Mouse (Mus musculus): Measurements from ENCODE around the gene Zbtb11. TPM values are rescaled to one million over a fixed set of nuclear protein-coding genes. Genes with fewer than 3 reads are reported as not detected.
"Not testable (repeated sequence)": the region's sequence is repeated elsewhere in the genome, so short reads cannot be mapped to it uniquely, and the experiment has no call there.

Gene Zbtb11
- total and polyA plus RNA-seq, 3 experiments: 12.5 to 19.0 TPM; not detected in 1

GRCm38 (mm10) chr16:55940781-55941180, 32.9 kb upstream of the Zbtb11 start:
- Histone ChIP-seq H3K9me3 (replicated peaks; ENCODE audit: insufficient read depth, low read length) (no peaks in the 10 kb centered on the region), H3K27me3 (ENCODE audit: control insufficient read depth in 1 of 2, insufficient read depth in 2 of 2, low read length in 2 of 2) (no peaks in the 10 kb centered on the region), H3K79me2 (ENCODE audit: control insufficient read depth, insufficient read depth, low read length, poor library complexity) (no peaks in the 10 kb centered on the region), H3K27ac (ENCODE audit: control insufficient read depth, low read depth, low read length) (no peak overlapping the region), H3K4me3 (ENCODE audit: control insufficient read depth in 1 of 2, insufficient read depth in 1 of 2, low read depth in 2 of 2, low read length in 2 of 2) (no peak overlapping the region), H3K9ac (ENCODE audit: control insufficient read depth, low read depth, low read length, poor library complexity, severe bottlenecking) (no peak overlapping the region), H3K4me1 (ENCODE audit: control insufficient read depth in 1 of 2, insufficient read depth in 2 of 2, low read length in 2 of 2) (no peaks in the 10 kb centered on the region), H3K36me3 (ENCODE audit: control insufficient read depth in 1 of 2, insufficient read depth in 2 of 2, low read length in 2 of 2) (no peaks in the 10 kb centered on the region)
- DNase-seq (ENCODE audit: low read depth, low spot score): no peak
- TF ChIP-seq ETS1 (IDR thresholded peaks at IDR 0.05; ENCODE audit: low read depth, low read length) (no peak), ZC3H11A (IDR thresholded peaks at IDR 0.05; ENCODE audit: low read depth, low read length) (no peak), CHD2 (IDR thresholded peaks at IDR 0.05; ENCODE audit: low read length) (no peak), MAZ (IDR thresholded peaks at IDR 0.05; ENCODE audit: low read depth, low read length) (no peak), GABPA (IDR thresholded peaks at IDR 0.05; ENCODE audit: low read depth, low read length) (no peak), SMC3 (IDR thresholded peaks at IDR 0.05; ENCODE audit: low read depth, low read length) (no peak), RAD21 (IDR thresholded peaks at IDR 0.05; ENCODE audit: low read depth, low read length) (peak; percentile 15), TCF12 (IDR thresholded peaks at IDR 0.05; ENCODE audit: low read depth, low read length) (no peak), BHLHE40 (IDR thresholded peaks at IDR 0.05; ENCODE audit: borderline replicate concordance, low read depth, low read length) (no peak), ZMIZ1 (IDR thresholded peaks at IDR 0.05; ENCODE audit: low read depth, low read length) (no peak), CTCF (IDR thresholded peaks at IDR 0.05 in 2 of 3, conservative IDR thresholded peaks at IDR 0.05 in 1 of 3; ENCODE audit: control insufficient read depth in 1 of 3, insufficient read depth in 1 of 3, low read depth in 2 of 3, low read length in 3 of 3, poor library complexity in 1 of 3, severe bottlenecking in 1 of 3) (peak in 2 of 3 experiments; percentile 23; a peak in 3 of 6 replicates), ZKSCAN1 (IDR thresholded peaks at IDR 0.05; ENCODE audit: low read depth, low read length) (no peak), MAFK (IDR thresholded peaks at IDR 0.05; ENCODE audit: borderline replicate concordance, low read depth, low read length) (no peak)

DNA sequence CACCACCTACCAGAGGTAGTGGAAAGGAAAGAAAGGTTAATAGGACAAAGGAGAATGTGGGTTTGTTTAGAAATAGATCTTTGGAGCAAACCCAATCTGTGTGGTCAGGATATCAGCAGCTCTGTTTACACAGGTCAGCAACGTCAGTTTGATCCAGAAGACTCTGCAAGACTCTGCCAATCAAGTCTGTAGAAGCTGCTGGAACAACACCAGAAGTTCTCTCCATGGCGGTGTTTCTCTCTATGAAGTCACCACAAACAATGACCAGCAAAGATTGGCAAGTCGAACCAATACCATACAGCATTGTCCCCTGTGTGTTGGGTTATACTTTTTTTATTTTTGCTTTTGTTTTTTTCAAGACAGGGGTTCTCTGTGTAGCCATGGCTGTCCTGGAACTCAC, 26.4 kb upstream of the Zbtb11 start:
- DNase-seq (ENCODE audit: low read depth, low spot score): no peak
- no peaks in the 10 kb centered on the region for H3K79me2 ChIP-seq (ENCODE audit: control insufficient read depth, insufficient read depth, low read length, poor library complexity)
- peaks cover 6 to 8% of the 10 kb centered on the region in 2 experiments for H3K4me1 ChIP-seq (ENCODE audit: control insufficient read depth in 1 of 2, insufficient read depth in 2 of 2, low read length in 2 of 2)
- peaks cover 0 to 7% of the 10 kb centered on the region in 2 experiments; a peak in 2 of 4 replicates for H3K36me3 ChIP-seq (ENCODE audit: control insufficient read depth in 1 of 2, insufficient read depth in 2 of 2, low read length in 2 of 2)
- no peak overlapping the region for H3K4me3 ChIP-seq (ENCODE audit: control insufficient read depth in 1 of 2, insufficient read depth in 1 of 2, low read depth in 2 of 2, low read length in 2 of 2)
- no peaks in the 10 kb centered on the region for H3K27me3 ChIP-seq (ENCODE audit: control insufficient read depth in 1 of 2, insufficient read depth in 2 of 2, low read length in 2 of 2)
- no peak overlapping the region for H3K27ac ChIP-seq (ENCODE audit: control insufficient read depth, low read depth, low read length)
- H3K9ac ChIP-seq (ENCODE audit: control insufficient read depth, low read depth, low read length, poor library complexity, severe bottlenecking): no peak overlapping the region
- TF ChIP-seq TCF12 (IDR thresholded peaks at IDR 0.05; ENCODE audit: low read depth, low read length) (no peak), TAL1 (IDR thresholded peaks at IDR 0.05; ENCODE audit: low read length) (0 out of 2 replicates have a peak, but pooled peaks have one; percentile 10)
- H3K9me3 ChIP-seq (replicated peaks; ENCODE audit: insufficient read depth, low read length): no peaks in the 10 kb centered on the region

GRCm38 (mm10) chr16:55947876-55948410, 25.7 kb upstream of the Zbtb11 start:
- H3K36me3 ChIP-seq (ENCODE audit: control insufficient read depth in 1 of 2, insufficient read depth in 2 of 2, low read length in 2 of 2); DNase-seq (ENCODE audit: low read depth, low spot score): not testable (repeated sequence)

More at GRCm38 (mm10) chr16:55947876-55948410, 25.7 kb upstream of the Zbtb11 start:
- not testable (repeated sequence) for H3K4me1 ChIP-seq (ENCODE audit: control insufficient read depth in 1 of 2, insufficient read depth in 2 of 2, low read length in 2 of 2); H3K9ac ChIP-seq (ENCODE audit: control insufficient read depth, low read depth, low read length, poor library complexity, severe bottlenecking); H3K9me3 ChIP-seq (replicated peaks; ENCODE audit: insufficient read depth, low read length); H3K4me3 ChIP-seq (ENCODE audit: control insufficient read depth in 1 of 2, insufficient read depth in 1 of 2, low read depth in 2 of 2, low read length in 2 of 2); H3K27me3 ChIP-seq (ENCODE audit: control insufficient read depth in 1 of 2, insufficient read depth in 2 of 2, low read length in 2 of 2); H3K79me2 ChIP-seq (ENCODE audit: control insufficient read depth, insufficient read depth, low read length, poor library complexity); H3K27ac ChIP-seq (ENCODE audit: control insufficient read depth, low read depth, low read length)

Data from MEL (cell line).